Mouse (Mus musculus): ENCODE measurements around the gene Hspd1. TPM values are rescaled to one million over a fixed set of nuclear protein-coding genes. Genes with fewer than 3 reads are reported as not detected.

Gene Hspd1
- total and polyA plus RNA-seq, 2 experiments from 2014 or later = 61.6 to 248 TPM

- H3K27me3 ChIP-seq (ENCODE audit: insufficient read depth, low read length) = no peaks in the 10 kb centered on the region
- no peak overlapping the region for H3K27ac ChIP-seq
- no peak for TF ChIP-seq CTCF (IDR thresholded peaks at IDR 0.05; ENCODE audit: low read depth)
- ATAC-seq (no peak), DNase-seq (ENCODE audit: low spot score) (no peak)
- 0 out of 2 replicates have a peak overlapping the region, but pooled peaks have one; percentile 94 for H3K4me3 ChIP-seq (ENCODE audit: low read length)
- H3K4me1 ChIP-seq (ENCODE audit: insufficient read depth, low read length) = peaks cover 14% of the 10 kb centered on the region
- whole genome bisulfite sequencing = 89% methylated on average over 5 of the region's 5 CpGs
- peak overlapping the region; percentile 88; the same call in 1 of the 2 replicates for H3K9ac ChIP-seq (replicated peaks; ENCODE audit: low read length)
- peaks cover 8% of the 10 kb centered on the region; the same call in 1 of the 2 replicates for H3K36me3 ChIP-seq (ENCODE audit: insufficient read depth, low read length)
- peak overlapping the region; percentile 90 for H3K4me2 ChIP-seq (ENCODE audit: low read depth, low read length)
- H3K9me3 ChIP-seq (ENCODE audit: low read length) = no peaks in the 10 kb centered on the region
Observed at GRCm38 (mm10) chr1:55089498-55090064, 1.5 kb upstream of the Hspd1 start.

GRCm38 (mm10) chr1:55088611-55089497, 811 bp upstream of the Hspd1 start:
- WGBS = 12% methylated on average over 16 of the region's 16 CpGs
- no peak for TF ChIP-seq CTCF (IDR thresholded peaks at IDR 0.05; ENCODE audit: low read depth)
- H3K9ac ChIP-seq (replicated peaks; ENCODE audit: low read length) = peak overlapping the region; percentile 88
- H3K4me3 ChIP-seq (ENCODE audit: low read length) = peak overlapping the region; percentile 94
- H3K9me3 ChIP-seq (ENCODE audit: low read length) = no peaks in the 10 kb centered on the region
- H3K4me2 ChIP-seq (ENCODE audit: low read depth, low read length) = peak overlapping the region; percentile 90
- DNase-seq (ENCODE audit: low spot score) (no peak), ATAC-seq (no peak)
- peaks cover 14% of the 10 kb centered on the region; the same call in 1 of the 2 replicates for H3K36me3 ChIP-seq (ENCODE audit: insufficient read depth, low read length)
- H3K27me3 ChIP-seq (ENCODE audit: insufficient read depth, low read length) = no peaks in the 10 kb centered on the region
- H3K27ac ChIP-seq = peak overlapping the region; percentile 97
- H3K4me1 ChIP-seq (ENCODE audit: insufficient read depth, low read length) = peaks cover 14% of the 10 kb centered on the region

GRCm38 (mm10) chr1:55087401-55087904, 590 bp downstream of the Hspd1 start:
- Histone ChIP-seq H3K9ac (replicated peaks; ENCODE audit: low read length) (peak overlapping the region; percentile 88), H3K4me1 (ENCODE audit: insufficient read depth, low read length) (peaks cover 14% of the 10 kb centered on the region), H3K9me3 (ENCODE audit: low read length) (no peaks in the 10 kb centered on the region), H3K4me2 (ENCODE audit: low read depth, low read length) (peak overlapping the region; percentile 90), H3K4me3 (ENCODE audit: low read length) (peak overlapping the region; percentile 94), H3K27ac (peak overlapping the region; percentile 97), H3K27me3 (ENCODE audit: insufficient read depth, low read length) (no peaks in the 10 kb centered on the region), H3K36me3 (ENCODE audit: insufficient read depth, low read length) (peaks cover 23% of the 10 kb centered on the region)
- no peak for DNase-seq (ENCODE audit: low spot score)
- WGBS = 1% methylated on average over 39 of the region's 57 CpGs
- TF ChIP-seq CTCF (IDR thresholded peaks at IDR 0.05; ENCODE audit: low read depth) = no peak
- peak; percentile 69 for ATAC-seq

GRCm38 (mm10) chr1:55086868-55087400, 1.1 kb downstream of the Hspd1 start:
- no peak for TF ChIP-seq CTCF (IDR thresholded peaks at IDR 0.05; ENCODE audit: low read depth)
- WGBS = 1% methylated on average over 13 of the region's 13 CpGs
- peak overlapping the region; percentile 88 for H3K9ac ChIP-seq (replicated peaks; ENCODE audit: low read length)
- H3K36me3 ChIP-seq (ENCODE audit: insufficient read depth, low read length) = peaks cover 26% of the 10 kb centered on the region
- H3K27ac ChIP-seq = peak overlapping the region; percentile 97
- no peaks in the 10 kb centered on the region for H3K9me3 ChIP-seq (ENCODE audit: low read length)
- peaks cover 14% of the 10 kb centered on the region for H3K4me1 ChIP-seq (ENCODE audit: insufficient read depth, low read length)
- peak overlapping the region; percentile 94 for H3K4me3 ChIP-seq (ENCODE audit: low read length)
- H3K27me3 ChIP-seq (ENCODE audit: insufficient read depth, low read length) = no peaks in the 10 kb centered on the region
- H3K4me2 ChIP-seq (ENCODE audit: low read depth, low read length) = peak overlapping the region; percentile 90
- no peak for ATAC-seq
- no peak for DNase-seq (ENCODE audit: low spot score)

GRCm38 (mm10) chr1:55085781-55086366, 2.2 kb downstream of the Hspd1 start:
- Histone ChIP-seq H3K4me2 (ENCODE audit: low read depth, low read length) (peak overlapping the region; percentile 90), H3K27me3 (ENCODE audit: insufficient read depth, low read length) (no peaks in the 10 kb centered on the region), H3K9ac (replicated peaks; ENCODE audit: low read length) (no peak overlapping the region), H3K4me3 (ENCODE audit: low read length) (peak overlapping the region; percentile 94; the same call in 1 of the 2 replicates), H3K27ac (no peak overlapping the region), H3K4me1 (ENCODE audit: insufficient read depth, low read length) (peaks cover 14% of the 10 kb centered on the region), H3K36me3 (ENCODE audit: insufficient read depth, low read length) (peaks cover 28% of the 10 kb centered on the region), H3K9me3 (ENCODE audit: low read length) (no peaks in the 10 kb centered on the region)
- TF ChIP-seq CTCF (IDR thresholded peaks at IDR 0.05; ENCODE audit: low read depth) = peak; percentile 13; the same call in 1 of the 2 replicates
- ATAC-seq (no peak), DNase-seq (ENCODE audit: low spot score) (no peak)
- WGBS = 57% methylated on average over 7 of the region's 7 CpGs

- Histone ChIP-seq H3K4me2 (ENCODE audit: low read depth, low read length) (no peak overlapping the region), H3K27me3 (ENCODE audit: insufficient read depth, low read length) (no peaks in the 10 kb centered on the region), H3K4me1 (ENCODE audit: insufficient read depth, low read length) (peaks cover 5% of the 10 kb centered on the region), H3K36me3 (ENCODE audit: insufficient read depth, low read length) (peaks cover 49% of the 10 kb centered on the region), H3K27ac (no peak overlapping the region), H3K9ac (replicated peaks; ENCODE audit: low read length) (no peak overlapping the region), H3K9me3 (ENCODE audit: low read length) (no peaks in the 10 kb centered on the region), H3K4me3 (ENCODE audit: low read length) (no peak overlapping the region)
- no peak; the same call in 1 of the 2 replicates for TF ChIP-seq CTCF (IDR thresholded peaks at IDR 0.05; ENCODE audit: low read depth)
- 80% methylated on average over 1 of the region's 1 CpGs for WGBS
- DNase-seq (ENCODE audit: low spot score) (no peak), ATAC-seq (no peak)
Observed at GRCm38 (mm10) chr1:55082106-55082505, 5.9 kb downstream of the Hspd1 start.

Measured in hindbrain, postnatal 0 days (tissue).